Mouse (Mus musculus) MN1 (cell line): Measurements from ENCODE around the gene Tpgs1.

Experiments
- DNase-seq: peaks from one replicate; pipeline ENCODE4 v3.0.0-alpha.2; 2016; ENCODE audit warnings: low spot score

Tpgs1 gene

DNA sequence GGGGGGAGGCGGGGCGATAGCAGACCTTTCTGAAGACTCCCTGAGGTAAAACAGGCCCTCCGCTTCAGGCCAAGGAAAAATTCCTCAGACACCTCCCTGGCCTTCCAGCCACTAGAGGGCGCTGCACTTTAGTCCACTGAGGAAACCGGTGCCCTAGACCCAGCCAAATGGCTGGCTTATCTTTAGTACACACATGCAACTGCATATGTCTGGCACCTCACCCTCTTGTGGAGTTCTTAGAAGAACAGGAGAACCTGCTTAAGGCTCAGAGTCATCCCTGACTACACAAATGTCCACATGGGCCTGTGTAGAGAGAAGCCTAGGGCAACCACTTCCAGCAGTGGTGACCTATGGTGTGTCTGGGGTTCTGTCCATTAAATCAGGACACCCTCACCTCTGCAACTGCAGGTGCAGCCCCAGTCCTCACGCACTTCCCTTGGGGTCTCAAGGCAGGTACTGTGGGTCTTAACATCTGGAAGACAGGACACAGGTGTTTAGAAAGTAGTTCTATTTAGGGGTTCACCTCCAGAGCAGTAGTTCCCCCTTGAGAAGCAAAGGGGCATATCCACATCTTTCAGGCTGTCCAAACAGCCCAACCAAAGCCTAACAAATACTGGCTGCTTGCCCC, 43.4 kb downstream of the Tpgs1 start:
- peak; percentile 93 for DNase-seq

DNA sequence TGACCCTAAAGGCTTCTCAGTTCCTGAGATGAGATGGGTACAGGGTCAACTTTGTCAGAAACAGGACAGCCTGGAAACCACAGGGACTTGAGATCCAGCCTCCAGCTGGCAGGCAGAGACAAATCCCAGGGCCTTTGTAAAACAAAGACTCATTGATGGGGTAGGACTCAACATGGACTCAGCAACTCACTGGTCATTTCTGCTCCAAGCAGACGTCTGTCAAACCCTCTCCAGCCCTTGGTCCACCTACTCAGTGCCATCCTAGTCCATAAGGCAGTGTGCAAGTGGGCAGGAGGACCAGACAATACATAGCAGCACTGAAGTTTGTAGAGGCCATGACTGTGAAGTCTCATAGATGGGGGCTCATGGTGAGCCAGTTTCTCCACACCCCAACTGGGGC, 44.0 kb downstream of the Tpgs1 start:
- DNase-seq, result no peak

DNA sequence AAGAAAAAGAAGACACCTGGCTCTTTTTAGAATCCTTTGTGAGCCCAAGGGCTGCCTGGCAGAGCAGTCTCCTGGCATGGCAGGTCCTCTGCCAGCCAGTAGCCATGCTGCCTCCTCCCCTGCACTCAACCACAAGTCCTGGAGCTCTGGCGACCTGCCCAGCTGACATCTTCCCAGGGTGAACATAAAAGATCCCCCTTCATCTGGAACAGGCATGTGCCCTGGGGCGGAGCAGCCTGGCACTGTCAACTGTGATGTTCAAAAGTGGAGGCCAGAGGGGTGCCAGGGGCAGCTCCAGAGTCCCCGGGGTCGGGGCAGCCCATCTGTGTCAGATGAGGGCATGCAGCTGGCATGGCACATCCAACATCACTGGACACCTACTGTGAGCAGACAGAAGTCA, 45.8 kb downstream of the Tpgs1 start:
- DNase-seq, result peak; percentile 89

DNA sequence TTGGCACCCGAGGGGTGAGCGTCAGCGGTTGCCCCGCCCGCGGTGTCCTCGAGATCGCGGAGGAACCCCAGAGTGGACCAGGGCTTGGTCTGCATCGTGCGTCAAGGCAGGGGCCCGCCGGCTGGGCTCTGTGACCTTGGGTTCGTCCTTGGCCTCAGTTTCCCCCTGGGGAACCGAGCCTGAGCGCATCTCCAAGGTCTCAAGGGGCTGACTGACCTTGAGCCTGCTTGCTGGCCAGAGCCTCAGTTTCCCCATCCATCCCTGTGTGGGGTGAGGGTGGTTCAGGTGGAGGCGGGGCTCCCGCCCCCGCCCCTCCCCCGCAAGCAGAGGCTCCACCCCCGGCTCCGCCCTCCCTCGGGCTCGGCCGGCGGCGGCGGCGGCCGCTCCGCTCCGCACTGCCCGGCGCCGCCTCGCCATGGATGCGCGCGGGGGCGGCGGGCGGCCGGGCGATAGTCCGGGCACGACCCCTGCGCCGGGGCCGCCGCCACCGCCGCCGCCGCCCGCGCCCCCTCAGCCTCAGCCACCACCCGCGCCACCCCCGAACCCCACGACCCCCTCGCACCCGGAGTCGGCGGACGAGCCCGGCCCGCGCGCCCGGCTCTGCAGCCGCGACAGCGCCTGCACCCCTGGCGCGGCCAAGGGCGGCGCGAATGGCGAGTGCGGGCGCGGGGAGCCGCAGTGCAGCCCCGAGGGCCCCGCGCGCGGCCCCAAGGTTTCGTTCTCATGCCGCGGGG, 47.3 kb downstream of the Tpgs1 start, which contains the start of gene Hcn2:
TSS of gene Hcn2 (plus strand) at position 381 of the 734 bp plus-strand sequence.
- peak; percentile 62 for DNase-seq

DNA sequence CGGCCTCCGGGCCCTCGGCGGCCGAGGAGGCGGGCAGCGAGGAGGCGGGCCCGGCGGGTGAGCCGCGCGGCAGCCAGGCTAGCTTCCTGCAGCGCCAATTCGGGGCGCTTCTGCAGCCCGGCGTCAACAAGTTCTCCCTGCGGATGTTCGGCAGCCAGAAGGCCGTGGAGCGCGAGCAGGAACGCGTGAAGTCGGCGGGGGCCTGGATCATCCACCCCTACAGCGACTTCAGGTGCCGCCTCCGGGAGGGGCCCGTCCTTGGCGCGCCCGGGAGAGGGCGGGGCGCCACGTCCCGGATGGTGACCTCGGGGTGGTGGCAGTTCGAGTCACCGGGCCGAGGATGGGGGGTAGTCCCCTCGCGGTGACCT, 47.8 kb downstream of the Tpgs1 start:
- peak; percentile 75 for DNase-seq

DNA sequence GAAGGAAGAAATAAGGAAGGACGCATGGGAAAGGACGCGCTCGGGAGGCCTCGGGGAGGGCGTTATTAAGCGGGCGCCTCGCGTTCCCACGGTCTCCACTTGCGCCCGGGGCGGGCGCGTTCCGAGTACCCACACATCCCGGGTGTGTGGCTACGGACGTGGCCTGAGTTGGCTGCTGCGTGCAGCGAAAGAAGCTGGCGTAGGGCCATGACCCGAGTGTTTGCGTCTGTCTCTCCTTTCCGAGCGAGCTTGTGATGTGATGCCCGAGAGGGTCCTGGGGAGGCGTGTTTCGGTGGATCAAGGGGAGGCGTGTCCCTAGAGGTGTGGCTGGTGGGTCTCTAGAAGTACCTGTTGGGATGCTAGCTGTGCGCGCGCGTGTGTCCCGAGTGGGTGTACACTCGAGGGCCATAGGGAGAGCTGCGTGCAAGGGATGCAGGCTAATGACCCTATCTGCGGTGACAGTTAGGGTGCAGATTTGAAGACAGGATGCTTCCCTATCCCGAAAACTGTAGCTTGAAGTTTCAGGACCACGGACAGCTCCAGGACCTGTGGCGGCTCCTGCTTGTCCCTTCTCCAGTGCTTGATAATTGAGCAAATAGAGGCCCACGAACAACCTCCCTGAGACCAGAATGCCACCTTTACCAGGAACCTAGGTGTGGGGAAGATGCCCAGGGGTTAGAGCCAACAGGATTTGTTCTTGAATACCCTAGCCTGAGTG, 48.6 kb downstream of the Tpgs1 start:
- peak; percentile 62 for DNase-seq

DNA sequence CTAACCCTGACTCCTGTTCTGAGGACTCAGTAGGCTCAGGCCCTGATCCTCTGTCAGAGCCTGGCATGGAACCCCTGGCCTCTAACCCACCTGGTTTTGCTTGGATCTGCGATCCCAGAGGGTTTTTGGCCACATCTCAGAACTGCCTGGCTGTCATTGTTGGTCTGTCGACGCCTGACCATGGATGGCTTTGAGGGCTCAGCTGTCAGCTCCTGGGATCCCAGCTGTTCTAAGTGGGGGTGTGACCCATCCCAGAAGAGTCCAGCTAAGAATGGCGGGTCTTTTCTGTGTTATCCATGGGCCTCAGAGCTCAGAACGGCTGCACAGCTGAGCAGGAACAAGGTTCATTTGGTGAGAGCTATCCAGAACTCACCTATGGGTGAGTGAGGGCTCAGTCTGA, 51.9 kb downstream of the Tpgs1 start:
- no peak for DNase-seq

DNA sequence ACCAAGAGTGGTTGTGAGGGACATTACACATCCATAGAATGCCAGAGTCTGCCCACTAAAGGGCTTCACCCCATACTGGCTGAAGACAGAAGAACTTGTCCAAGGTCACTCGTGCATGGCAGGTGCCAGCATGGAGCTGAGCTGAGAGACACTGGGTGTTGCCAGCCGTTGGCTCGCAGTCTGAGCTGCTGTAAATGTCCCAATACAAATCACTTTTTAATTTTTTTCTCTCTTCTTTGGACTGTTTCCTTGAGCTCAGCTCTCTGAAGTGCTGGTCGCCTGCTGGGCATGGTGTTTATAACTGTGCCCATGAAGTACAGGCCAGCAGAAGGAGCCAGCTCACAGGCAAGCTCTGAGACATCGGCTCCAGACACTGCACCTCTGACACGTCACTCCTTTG, 53.9 kb downstream of the Tpgs1 start:
- DNase-seq, result no peak

DNA sequence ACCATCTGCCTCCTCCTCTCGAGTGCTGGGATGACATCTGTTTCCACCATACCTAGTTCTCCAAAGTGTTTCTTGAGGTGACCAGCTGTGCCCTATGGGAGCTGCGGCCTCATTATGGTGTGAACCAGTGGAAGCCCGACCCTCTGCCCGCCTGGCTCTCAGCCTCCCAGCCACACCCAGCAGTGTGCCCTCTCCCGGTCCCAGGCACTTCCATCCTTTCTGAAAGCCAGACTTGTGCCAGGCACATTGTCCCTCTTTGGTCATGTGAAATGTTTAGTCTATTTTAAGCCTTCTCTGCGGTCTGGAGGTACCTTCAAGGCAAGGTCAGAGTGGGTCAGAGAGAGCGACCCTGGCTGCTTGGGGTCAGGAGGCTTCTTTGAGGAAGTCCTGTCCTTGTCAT, 54.5 kb downstream of the Tpgs1 start:
- no peak for DNase-seq
